Comparison of ENCODE assay signal across 8 mouse cellular contexts in the genomic region with DNA sequence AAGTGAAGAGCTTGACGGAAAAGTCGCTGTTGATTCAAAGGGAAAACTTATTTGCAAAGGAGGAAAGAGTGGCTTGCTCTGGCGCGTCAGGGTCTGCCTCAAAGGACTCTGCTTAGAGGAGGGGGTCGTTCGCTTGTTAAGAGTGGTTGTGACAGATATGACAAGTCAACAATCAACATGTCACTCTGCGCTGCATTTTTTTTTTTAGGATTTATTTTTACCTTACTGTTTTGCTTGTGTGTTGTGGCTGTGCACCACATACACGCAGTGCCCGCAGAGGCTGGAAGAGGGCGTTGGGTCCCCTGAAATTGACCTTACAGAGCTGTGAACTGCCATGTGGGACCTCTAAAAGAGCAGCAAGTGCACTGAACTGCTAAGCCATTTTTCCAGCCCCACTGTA. TPM values are rescaled to one million over a fixed set of nuclear protein-coding genes. Genes with fewer than 3 reads are reported as not detected.
DNase-seq lines count a peak whose midpoint lies in the region; ATAC-seq and TF ChIP-seq lines count a peak whose summit lies in the region.

No protein-coding gene starts in this region.

- TF ChIP-seq CTCF in cerebellum, adult 2 months (IDR thresholded peaks at IDR 0.05; ENCODE audit: borderline replicate concordance, insufficient read depth, low read depth, low read length) = peak; percentile 27; the same call in 1 of the 2 replicates
- TF ChIP-seq CTCF in hindbrain, postnatal 0 days (IDR thresholded peaks at IDR 0.05; ENCODE audit: low read depth) = peak; percentile 39; the same call in 1 of the 2 replicates

- H3K36me3 ChIP-seq in hindbrain, postnatal 0 days (ENCODE audit: insufficient read depth, low read length) = peaks cover 23% of the 10 kb centered on the region

- no peaks in the 10 kb centered on the region for H3K4me1 ChIP-seq in cerebellum, adult 2 months (ENCODE audit: control insufficient read depth, insufficient read depth, low read length)
- H3K4me1 ChIP-seq in hindbrain, postnatal 0 days (ENCODE audit: insufficient read depth, low read length) = peaks cover 7% of the 10 kb centered on the region

- H3K27me3 ChIP-seq in cerebellum, adult 2 months (ENCODE audit: control insufficient read depth, insufficient read depth, low read length) = no peaks in the 10 kb centered on the region
- H3K27me3 ChIP-seq in hindbrain, postnatal 0 days (ENCODE audit: insufficient read depth, low read length) = no peaks in the 10 kb centered on the region

- WGBS in cerebellum, adult 2 months = 2% methylated on average over 10 of the region's 10 CpGs
- 2% methylated on average over 10 of the region's 10 CpGs for whole genome bisulfite sequencing in hindbrain, postnatal 0 days

- ATAC-seq in common myeloid progenitor, adult 5-6 weeks (replicated peaks; ENCODE audit: low read depth, poor library complexity, severe bottlenecking) = peak; percentile 62
- peak; percentile 68 for ATAC-seq in hindbrain, postnatal 0 days
- ATAC-seq in megakaryocyte-erythroid progenitor cell, adult 5-6 weeks (replicated peaks; ENCODE audit: low FRiP score, low TSS enrichment, poor library complexity, severe bottlenecking) = peak; percentile 65

- peak overlapping the region; percentile 58 for H3K9ac ChIP-seq in hindbrain, postnatal 0 days (replicated peaks; ENCODE audit: low read length)

- DNase-seq in cerebellum, adult 2 months = peak in 1 of 2 experiments; percentile 20
- DNase-seq in cerebellum, adult 11 months = no peak
- peak; percentile 29 for DNase-seq in 3T3-L1 (ENCODE audit: low read depth, low spot score)
- DNase-seq in hindbrain, postnatal 0 days (ENCODE audit: low spot score) = no peak
- DNase-seq in urinary bladder, postnatal 4 days (ENCODE audit: low spot score in 2 of 2) = no peak
- DNase-seq in cerebellum, adult 9-10 months = no peak

- no peaks in the 10 kb centered on the region; the same call in 1 of the 2 replicates for H3K9me3 ChIP-seq in hindbrain, postnatal 0 days (ENCODE audit: low read length)

- TF ChIP-seq POLR2A in cerebellum, adult 2 months (IDR thresholded peaks at IDR 0.05; ENCODE audit: borderline replicate concordance, insufficient read depth, low read length) = no peak

- peak overlapping the region; percentile 96 for H3K4me3 ChIP-seq in cerebellum, adult 2 months (replicated peaks; ENCODE audit: insufficient read depth, low read depth, low read length)
- H3K4me3 ChIP-seq in hindbrain, postnatal 0 days (ENCODE audit: low read length) = peak overlapping the region; percentile 56

- peak overlapping the region; percentile 71; the same call in 1 of the 2 replicates for H3K27ac ChIP-seq in cerebellum, adult 2 months (ENCODE audit: insufficient read depth, low read length)
- peak overlapping the region; percentile 38; the same call in 1 of the 2 replicates for H3K27ac ChIP-seq in hindbrain, postnatal 0 days

- H3K4me2 ChIP-seq in hindbrain, postnatal 0 days (ENCODE audit: low read depth, low read length) = peak overlapping the region; percentile 72

RNA-seq across cellular contexts. Expression of a gene that starts 0.3 kb away (rescaled TPM):
- polyA plus RNA-seq in cerebellum, adult 2 months (2012; rRNA removed) = 55.6 and 59.7 TPM in 2 replicates
- 59.8 and 74.8 TPM in 2 replicates for total RNA-seq in common myeloid progenitor, adult 5-6 weeks (2017)
- 14.8 and 33.6 TPM in 2 replicates for total RNA-seq in hindbrain, postnatal 0 days (2014; rRNA removed)
- 63.5 and 64.4 TPM in 2 replicates for polyA plus RNA-seq in hindbrain, postnatal 0 days (2015; fragmentation: Nextera tagmentation; extraction: Ambion mirVana)
- 61.2 and 102 TPM in 2 replicates for total RNA-seq in megakaryocyte-erythroid progenitor cell, adult 5-6 weeks (2014; fragmentation: Nextera tagmentation)
- 41.7 and 59.3 TPM in 2 replicates for total RNA-seq in megakaryocyte-erythroid progenitor cell, adult 5-6 weeks (2017)

RNA-seq across cellular contexts. Expression of a gene that starts 30.5 kb away (rescaled TPM):
- 27.4 and 27.6 TPM in 2 replicates for polyA plus RNA-seq in cerebellum, adult 2 months (2012; rRNA removed)
- 17.9 and 18.5 TPM in 2 replicates for total RNA-seq in common myeloid progenitor, adult 5-6 weeks (2017)
- total RNA-seq in hindbrain, postnatal 0 days (2014; rRNA removed) = 23.4 and 29.0 TPM in 2 replicates
- polyA plus RNA-seq in hindbrain, postnatal 0 days (2015; fragmentation: Nextera tagmentation; extraction: Ambion mirVana) = 33.8 and 36.0 TPM in 2 replicates
- 13.1 and 13.3 TPM in 2 replicates for total RNA-seq in megakaryocyte-erythroid progenitor cell, adult 5-6 weeks (2014; fragmentation: Nextera tagmentation)
- 16.8 and 22.3 TPM in 2 replicates for total RNA-seq in megakaryocyte-erythroid progenitor cell, adult 5-6 weeks (2017)
